Mouse (Mus musculus): Measurements from ENCODE around the gene Reep3. TPM values are rescaled to one million over a fixed set of nuclear protein-coding genes. Genes with fewer than 3 reads are reported as not detected.
A peak's percentile ranks its signal among the peaks of the same experiment; 100 is the strongest.

Reep3 gene
- total RNA-seq, 2 experiments from 2014 or later = 40.7 to 41.0 TPM

DNA sequence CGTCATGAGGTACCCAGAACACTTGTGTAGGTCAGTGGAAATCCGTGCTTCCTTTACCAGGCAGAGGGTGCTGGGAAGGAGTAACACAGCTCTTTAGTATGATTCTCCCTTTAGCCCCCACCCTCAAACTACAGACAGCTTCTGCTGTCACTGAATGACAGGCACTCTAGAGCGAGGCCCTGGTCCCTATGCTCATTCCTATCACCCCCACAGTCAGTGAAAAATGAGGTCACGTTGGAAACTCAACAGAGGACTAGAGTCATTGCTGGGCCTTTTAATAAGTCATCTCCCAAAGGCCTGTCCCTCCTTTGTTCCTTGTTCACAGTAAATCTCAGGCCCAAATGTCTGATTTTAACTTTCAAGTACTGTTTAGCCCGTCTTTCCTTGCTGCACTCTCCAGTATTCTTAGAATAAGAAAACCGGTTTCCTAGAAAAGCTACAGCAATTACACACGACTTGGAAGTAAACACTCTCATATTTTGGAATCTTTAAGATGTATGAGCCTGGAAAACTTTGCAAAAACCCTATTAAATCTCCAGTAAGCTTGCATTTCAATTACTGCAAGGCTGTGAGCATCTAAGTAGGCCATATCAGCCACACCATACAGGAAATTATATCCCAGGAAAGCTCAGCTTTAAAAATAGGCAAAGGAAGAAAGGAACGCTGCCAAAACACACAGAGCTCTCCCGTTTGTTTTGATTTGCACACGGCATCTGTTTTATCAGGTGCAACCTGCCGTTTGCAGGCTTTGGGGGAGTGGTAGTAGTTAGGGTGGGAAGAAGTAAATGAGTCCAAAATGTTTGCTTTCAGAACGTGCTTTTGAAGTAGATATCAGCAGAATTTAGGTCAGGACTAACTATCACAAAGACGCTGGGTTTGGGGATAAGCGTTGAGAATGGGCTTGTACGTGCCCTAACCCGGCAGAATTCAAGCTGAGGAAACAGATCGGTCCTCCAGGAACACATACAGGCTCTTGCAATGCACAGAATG is 40.6 kb downstream of the Reep3 start:
- no peak for DNase-seq (ENCODE audit: low spot score in 2 of 2)

DNA sequence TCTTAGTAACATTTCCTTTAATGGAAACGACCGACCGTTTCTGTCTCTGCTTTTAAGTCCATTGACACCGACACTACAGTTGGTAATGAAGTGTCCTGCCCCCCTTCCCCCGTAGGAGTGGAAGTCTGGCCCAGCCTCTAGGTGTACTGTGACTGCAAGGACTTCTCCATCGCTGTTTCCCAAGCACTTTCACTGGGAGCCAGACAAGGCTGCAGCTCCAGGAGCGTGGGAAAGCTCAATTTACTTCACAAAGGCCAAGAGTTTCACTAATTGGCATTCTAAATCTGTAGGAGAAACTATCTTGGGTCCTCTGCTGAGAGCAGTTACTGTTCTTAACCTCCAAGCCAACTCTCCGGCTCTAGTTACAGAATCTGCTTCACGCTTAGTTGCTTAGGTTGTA is 43.3 kb downstream of the Reep3 start:
- no peak for DNase-seq (ENCODE audit: low spot score in 2 of 2)

DNA sequence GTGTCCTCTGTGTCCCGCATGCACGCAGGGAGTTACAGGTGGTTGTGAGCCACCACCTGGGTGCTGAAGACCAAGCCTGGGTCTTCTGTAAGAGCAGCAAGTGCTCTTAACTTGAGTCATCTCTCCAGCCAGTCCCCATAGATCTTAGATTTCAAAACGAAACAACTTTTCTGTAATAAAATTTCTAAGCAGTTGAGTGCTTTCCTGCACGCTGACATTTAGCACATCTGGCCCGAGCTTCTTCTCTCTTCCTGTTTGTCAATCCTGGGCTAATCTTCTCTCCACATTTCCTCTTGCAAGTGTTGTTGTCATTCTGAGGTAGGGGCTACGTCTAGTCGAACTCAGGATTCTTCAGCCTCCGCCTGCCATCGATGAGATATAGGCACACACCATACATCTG is 44.3 kb downstream of the Reep3 start:
- no peak for DNase-seq (ENCODE audit: low spot score in 2 of 2)

DNA sequence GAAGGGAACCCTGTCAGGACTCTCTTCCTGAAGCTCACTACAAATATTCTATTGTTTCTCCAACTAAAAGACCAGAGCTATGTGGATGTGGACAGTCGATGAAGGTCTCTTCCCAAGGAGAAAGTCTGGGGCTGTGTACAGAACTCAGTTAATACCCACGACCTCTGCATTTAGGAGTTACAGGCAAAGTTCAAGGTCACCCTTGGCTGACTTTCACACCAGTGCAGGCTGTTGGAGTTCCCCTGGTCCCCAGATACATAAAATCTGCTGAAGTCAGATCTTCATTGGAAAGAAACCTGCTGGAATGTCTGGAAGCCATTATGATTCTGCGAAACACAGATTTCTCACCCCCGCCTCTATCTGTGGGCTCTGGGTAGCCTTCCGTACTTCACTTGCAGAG is 45.3 kb downstream of the Reep3 start:
- no peak for DNase-seq (ENCODE audit: low spot score in 2 of 2)

DNA sequence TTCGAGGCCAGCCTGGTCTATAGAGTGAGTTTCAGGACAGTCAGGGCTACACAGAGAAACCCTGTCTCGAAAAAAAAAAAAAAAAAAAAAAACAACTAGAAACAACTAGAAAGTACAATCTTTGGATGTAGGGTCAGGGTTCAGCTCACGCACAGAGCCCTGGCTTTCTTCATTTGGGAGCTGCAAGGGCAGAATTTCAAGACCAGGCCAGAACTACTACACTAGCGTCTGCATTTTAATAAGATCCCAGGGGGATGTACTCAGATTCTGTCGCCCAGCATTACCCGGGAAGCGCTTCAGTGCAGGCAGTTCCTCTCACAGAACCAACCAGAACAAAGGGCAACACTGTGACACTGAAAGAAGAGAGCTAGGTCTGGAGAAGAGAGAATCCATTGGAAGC is 46.0 kb downstream of the Reep3 start:
- no peak for DNase-seq (ENCODE audit: low spot score in 2 of 2)

DNA sequence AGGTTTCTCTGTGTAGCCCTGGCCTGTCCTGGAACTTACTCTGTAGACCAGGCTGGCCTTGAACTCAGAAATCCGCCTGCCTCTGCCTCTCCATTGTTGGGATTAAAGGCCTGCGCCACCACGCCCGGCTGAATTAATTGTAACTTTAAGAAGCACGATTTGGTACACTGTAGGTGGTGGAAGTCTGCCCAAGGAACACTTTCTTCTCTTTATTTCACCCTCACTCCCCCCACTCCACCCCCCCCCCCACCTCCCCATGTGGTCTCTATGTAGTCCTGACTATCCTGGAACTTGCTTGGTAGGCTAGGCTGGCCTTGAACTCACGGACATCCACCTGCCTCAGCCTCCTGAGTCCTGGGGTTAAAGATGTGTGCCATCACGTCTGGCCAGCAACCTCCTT is 47.1 kb downstream of the Reep3 start:
- DNase-seq (ENCODE audit: low spot score in 2 of 2) = no peak

DNA sequence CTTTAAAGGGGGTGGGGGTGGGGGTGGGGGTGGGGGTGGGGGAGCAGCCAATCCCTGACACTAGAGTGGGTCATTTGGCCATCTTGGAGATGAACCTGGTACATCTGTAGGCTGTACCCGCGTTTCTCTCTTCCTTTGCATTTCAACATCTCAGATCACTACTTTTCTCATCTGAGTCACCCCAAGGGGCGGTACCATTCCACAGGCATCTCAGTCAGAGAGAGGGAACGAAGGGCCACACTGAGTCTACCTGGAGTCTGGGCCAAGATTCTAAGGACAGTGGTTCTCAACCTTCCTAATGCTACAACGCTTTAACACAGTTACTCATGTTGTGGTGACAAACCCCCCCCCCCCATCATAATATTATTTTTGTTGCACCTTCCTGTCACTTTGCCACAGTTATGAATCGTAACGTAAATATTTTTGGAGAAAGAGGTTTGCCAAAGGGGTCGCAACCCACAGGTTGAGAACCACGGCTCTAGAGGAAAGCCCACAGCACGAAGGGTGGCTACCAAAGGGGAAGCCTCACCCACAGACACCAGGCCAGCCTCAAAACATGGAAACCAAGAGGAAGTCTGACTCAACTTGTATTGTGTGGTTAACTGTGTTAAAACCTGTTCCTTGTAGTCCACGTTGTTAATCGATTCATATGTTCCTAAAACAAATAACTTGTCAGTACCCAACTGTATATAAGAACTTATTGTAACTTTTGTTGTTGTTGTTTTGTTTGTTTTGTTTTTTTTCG is 47.7 kb downstream of the Reep3 start:
- no peak for DNase-seq (ENCODE audit: low spot score in 2 of 2)

DNA sequence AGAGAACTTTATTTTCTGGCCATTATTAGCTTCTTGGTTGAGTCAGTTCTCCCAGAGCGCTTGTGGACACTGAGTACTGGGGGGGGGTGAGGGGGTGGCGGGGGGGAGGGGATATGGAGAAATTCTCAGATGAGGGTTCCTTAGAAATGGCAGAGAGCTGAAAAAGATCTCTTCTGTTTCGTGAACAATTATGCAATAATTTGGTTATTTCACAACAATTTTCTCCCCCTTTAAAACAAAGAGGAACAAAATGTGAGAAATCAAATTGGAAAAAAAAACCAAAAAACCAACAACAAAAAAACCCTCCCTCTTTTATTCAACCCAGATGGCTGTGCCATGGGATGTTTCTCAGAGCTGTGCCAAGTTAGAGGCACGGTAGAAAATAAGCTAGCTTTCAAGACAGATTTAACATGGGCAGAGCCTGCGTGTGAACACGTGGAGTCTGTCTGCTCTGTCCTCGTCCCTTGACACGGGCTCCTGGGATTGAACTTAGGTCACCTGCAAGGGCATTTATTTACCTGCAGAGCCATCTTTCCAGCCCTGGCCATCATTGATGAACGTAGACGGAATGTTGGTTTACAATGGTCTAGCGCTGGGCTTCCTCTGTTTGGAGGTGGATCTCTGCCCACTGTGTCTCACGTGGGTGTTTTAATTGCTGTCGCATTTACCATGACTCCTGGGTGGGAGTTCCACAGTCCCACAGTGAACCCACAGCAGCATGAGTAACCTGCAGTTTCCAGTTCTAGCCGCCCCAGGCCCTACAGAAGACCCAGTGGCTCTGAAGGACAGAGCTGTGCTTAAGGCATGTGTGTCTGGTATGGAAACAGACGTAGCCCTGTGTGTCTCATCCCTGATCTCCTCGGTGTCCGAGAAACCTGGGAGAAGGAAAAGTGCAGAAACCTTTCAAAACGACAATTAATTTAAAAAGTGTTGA is 48.8 kb downstream of the Reep3 start:
- DNase-seq (ENCODE audit: low spot score in 2 of 2) = no peak

DNA sequence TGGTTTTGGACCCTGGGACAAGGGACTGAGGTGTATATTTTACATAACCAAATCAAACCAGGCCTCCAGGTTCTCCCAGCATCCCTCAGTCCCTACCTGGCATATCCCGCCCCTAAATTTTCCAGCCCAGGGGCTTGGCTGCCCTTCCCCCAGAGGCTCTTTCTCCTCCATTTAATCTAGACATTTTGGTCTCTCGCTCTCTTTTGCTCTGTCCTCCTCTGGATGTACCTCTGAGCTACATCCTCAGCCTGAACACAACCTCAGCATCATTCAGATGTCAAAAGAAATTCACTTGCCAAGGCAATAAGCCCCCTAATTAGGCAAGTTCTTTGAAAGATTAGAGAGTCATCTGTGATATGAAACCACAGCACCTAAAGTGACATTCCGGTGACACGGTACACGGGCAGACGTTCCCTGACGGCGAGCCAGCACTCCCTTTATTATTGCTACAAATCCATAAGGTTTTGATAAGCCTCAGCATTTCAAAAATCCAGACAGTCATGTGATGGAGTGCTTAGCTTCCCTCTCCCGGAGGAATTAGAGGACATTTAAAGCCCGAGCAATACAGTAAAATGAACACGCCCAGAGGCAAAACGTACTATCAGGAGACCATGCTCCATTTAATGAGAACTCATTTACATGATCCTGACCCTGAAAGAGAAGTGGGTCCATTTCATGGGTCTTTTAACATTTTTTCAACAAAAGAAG is 51.4 kb downstream of the Reep3 start:
- no peak for DNase-seq (ENCODE audit: low spot score in 2 of 2)

DNA sequence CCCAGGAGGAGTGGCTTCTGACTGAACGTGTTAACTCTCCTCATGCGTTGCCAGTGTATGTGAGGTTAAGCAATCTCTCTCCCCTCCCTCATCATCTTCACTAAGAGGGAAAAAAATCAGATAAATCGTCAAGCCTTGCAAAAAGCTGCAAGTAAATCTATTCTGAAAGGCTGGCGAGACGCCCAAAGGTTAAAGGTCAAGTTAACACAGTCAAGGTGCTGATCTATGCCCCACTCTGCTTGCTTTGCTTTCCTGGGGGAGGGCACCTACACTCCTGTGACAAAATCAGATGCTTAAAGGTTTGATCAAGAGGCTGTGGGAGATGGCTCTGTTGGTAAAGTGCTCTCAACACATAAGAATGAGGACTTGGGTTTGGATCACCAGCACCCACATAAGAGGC is 52.4 kb downstream of the Reep3 start:
- no peak for DNase-seq (ENCODE audit: low spot score in 2 of 2)

DNA sequence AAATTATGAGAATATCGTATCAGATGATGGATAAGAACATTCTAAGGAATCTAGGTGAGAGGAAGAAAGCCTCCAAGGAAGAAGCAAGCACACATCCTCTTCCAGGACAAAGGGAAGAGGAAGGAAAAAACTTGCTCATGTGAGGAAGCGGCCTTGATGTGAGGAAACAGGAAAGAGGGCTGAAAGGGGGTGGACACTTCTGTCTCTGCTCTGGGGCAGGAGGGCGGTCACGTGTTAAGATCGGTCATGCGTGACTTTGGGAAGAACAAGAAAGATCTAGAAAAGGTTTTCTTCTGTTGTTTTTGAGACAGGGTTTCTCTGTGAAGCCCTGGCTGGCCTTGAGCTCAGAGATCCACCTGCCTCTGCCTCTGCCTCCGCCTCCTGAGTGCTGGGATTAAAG is 53.5 kb downstream of the Reep3 start:
- DNase-seq (ENCODE audit: low spot score in 2 of 2) = no peak

DNA sequence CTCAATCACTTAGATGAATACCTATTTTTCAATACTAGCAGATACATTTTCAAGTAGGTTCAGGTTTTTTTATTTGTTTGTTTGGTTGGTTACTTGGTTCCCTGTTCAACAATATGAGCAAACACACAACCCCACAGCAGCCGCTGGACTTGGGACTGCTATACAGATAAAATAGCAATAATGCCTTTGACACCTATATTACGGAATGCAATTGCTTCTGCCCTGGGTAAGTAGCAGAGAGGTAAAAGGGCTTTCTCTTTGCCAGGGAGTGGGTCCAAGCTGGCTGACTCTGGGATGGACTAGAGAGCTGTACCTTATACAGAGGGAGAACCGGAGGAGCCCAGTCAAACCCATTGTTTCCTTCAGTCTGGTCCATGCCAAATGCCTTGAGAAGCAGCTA is 56.3 kb downstream of the Reep3 start:
- DNase-seq (ENCODE audit: low spot score in 2 of 2) = no peak

DNA sequence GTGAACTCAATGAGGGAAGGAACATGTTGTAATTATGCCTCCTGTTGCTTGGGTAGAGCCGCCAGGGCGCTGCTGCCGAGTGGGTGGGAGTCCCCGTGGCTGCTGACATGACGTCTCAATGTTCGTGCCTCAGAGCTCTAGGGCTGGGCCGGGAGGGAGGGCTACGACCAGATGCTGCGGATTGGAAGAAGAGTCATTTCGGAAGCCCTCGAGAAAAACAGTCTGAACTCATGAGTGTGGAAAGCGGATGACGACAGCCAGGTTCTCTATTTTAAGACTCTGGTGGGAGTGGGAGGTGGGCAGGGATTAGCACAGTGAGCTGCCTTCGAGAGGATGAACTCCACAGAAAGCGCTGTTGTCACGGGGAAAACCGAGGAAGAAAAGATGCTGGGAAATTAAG is 57.7 kb downstream of the Reep3 start:
- no peak for DNase-seq (ENCODE audit: low spot score in 2 of 2)

DNA sequence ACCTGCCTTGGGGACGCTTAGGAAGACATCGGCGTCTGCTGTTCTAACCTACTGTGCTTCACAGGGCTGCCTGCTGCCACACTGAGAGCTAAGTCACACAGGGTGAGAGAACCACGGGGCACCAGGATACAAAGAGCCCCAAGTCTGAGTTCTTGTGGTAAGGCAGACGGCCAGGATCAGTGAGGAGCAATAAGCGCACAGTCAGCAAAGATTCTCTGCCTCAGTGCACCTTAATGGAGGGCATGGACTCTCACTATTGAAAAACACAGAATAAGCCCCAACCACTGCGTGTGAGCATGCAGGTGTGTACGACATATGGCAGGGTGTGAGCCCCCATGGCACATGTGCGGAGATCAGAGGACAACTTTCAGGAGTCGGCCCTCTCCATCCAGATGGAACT is 60.2 kb downstream of the Reep3 start:
- DNase-seq (ENCODE audit: low spot score in 2 of 2) = no peak

DNA sequence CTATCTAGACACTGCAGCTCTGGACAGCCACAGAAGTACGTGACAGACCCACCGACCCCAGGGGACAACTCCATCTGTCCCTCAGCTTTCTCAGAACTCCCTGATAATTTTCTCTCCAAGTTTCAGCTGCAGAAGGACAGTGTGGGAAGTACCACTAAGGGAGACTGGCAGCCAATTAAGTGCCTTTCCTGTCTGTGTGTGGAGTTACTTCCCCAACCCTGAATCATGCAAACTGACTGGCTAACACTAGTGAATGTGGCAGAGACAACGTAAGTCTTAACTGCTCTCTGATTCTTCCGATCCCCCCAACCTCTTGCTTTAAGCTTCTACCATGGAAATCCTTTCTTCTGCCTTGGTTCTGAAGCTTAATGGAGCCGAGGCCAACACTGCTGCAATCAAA is 60.6 kb downstream of the Reep3 start:
- DNase-seq (ENCODE audit: low spot score in 2 of 2) = no peak

DNA sequence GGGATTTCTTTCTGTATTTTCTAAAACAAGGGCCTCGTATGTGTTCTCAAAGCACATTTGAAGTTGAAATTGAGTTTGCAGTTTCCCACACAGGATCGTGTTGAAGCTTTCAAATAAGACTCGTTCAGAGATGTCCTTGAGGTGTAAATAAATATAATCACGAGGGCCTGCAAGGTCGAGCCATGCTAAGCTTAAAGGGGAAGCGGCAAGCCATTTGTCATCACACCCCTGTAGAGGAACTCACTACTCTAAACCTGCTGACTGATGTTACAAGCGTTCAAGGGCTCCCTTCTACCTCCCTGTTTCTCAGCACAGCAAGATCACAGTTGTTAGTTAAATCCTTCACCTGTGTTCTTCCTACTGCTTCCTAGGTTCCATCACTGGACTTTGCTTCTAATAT is 65.6 kb downstream of the Reep3 start:
- no peak for DNase-seq (ENCODE audit: low spot score in 2 of 2)

DNA sequence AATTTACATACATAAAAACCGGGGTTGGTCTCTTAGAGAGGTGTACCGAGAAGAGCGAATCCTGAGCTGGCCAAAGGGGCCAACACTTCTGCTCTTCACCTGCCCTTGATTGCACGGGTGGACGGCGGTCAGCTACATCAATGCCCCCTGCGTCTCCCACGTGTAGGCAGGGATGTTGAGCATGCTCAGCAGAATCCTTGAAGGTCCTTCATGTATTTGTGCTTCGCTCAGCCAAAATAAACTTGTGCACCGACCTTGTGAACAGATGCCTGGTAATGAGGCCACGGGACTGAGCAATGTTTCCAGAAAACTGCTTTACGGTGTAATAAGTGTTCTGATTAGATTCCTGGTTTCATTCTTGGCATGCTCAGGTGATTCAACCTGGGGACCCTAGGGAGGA is 67.4 kb downstream of the Reep3 start:
- DNase-seq (ENCODE audit: low spot score in 2 of 2) = no peak

DNA sequence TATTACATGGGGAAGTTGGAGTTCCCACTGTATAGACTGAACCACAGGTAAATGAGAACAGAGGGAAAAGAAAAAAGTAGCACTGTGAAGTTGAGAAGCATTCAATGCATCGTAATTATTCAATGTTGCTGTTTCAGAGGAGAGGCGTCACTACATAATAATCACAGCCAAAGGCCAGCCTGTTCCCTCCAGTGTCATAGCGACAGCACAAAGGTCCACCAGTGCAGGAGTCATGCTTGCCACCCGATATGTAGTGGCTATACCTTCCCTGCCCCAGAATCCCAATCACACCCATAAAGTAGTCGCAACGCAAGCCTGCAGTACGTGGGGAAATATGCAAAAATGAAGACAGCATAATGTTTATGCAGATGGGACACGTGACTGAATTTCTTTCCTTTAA is 70.4 kb downstream of the Reep3 start:
- no peak for DNase-seq (ENCODE audit: low spot score in 2 of 2)

DNA sequence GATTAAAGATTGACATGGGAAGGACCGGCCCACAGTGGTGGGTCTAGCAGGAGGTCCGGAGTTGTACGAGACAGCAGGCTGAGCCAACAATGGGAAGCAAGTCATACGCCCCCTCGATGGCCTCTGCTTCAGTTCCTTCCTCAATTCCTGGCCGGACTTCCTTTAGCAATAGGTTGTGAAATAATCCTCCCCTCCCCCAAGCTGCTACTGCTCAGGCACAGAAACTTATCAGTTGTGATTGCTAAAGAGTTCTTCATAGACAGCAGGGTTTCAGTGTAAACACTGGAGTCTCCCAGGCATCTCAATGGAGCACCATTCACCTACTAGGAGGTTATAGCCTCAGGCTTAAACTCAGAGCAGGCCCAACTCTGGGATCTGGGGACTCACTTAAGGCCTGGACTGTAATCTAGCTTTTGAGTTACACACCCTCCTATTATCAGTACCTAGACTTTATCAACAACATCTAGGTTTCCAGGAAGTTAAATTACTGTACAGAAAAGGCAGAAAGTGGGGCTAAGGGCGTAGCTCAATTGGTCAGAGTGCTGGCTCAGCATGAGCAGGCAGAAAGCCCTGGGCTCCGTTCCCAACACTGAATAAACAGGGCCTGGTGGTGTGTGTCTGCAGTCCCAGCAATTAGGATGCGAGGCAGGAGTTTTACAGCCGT is 71.0 kb downstream of the Reep3 start:
- peak in 1 of 2 experiments; percentile 50 for DNase-seq (ENCODE audit: low spot score in 2 of 2)

DNA sequence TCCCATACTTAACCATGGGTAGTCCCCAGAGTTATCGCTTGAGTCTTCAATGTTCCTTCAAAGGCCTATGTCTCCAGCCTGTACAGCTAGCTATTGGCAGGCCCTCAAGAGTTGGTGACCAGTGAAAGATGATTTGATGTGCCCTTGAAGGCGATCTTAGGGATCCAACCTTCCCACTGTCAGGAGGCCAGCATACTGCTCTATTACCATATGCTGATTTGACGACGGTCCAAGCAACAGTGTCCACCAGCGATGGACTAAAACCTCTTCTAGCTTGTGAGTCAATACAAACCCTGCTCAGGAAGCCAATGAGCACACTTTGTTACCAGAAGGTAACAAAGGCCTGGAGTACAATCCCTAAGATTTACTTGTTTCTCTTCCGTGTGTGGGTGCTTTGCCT is 72.4 kb downstream of the Reep3 start:
- DNase-seq (ENCODE audit: low spot score in 2 of 2) = no peak

All from adrenal gland, adult 18-20 months (tissue).